Mouse (Mus musculus) cerebellum, adult 2 months (tissue): Measurements from ENCODE around the gene Tekt2.

Experiments used
- CTCF ChIP-seq: fragments of 200-500 bp; IDR thresholded peaks from 2 replicates; pipeline ENCODE4 v1.5.1; 2011; ENCODE audit warnings: low read depth, mild to moderate bottlenecking, control low read depth, low read length, moderate library complexity, borderline replicate concordance; ENCODE audit not compliant: insufficient read depth
- POLR2A ChIP-seq: fragments of 200-500 bp; IDR thresholded peaks from 2 replicates; pipeline ENCODE4 v1.6.1; 2011; ENCODE audit warnings: low read length, control low read depth, borderline replicate concordance; ENCODE audit not compliant: insufficient read depth

GRCm38 (mm10) chr4:126371497-126371896, 46.0 kb upstream of the Tekt2 start:
- TF ChIP-seq POLR2A (no peak), CTCF (no peak)
